Mouse (Mus musculus) neural tube, embryonic 14.5 days (tissue): ENCODE data around the gene Bet1l. TPM values are rescaled to one million over a fixed set of nuclear protein-coding genes. Genes with fewer than 3 reads are reported as not detected.

Experiments used
- polyA plus RNA-seq: library from polyadenylated mRNA; unstranded; fragments of >200 nt; fragmentation: Nextera tagmentation; extraction: Ambion mirVana; gene quantifications from 2 replicates; pipeline ENCODE4 v1.2.1, GENCODE M21; 2014

Bet1l gene
- polyA plus RNA-seq, 1 experiment from 2014 or later, result 55.8 TPM

Other genes with a start within 250 kb of the Bet1l start
- gene Olfr61, start 228.6 kb downstream of the Bet1l start, polyA plus RNA-seq, result not detected in 2 replicates
- gene Olfr53, start 211.1 kb downstream of the Bet1l start, polyA plus RNA-seq, result not detected in 2 replicates
- gene Olfr539, start 197.6 kb downstream of the Bet1l start, polyA plus RNA-seq, result 0.03 TPM in 1 of 2 replicates, not detected in the other
- gene Olfr45, start 175.6 kb downstream of the Bet1l start, polyA plus RNA-seq, result not detected in 2 replicates
- not detected in 2 replicates for gene Olfr541, start 160.3 kb downstream of the Bet1l start, polyA plus RNA-seq
- gene Cyp2e1, start 93.8 kb downstream of the Bet1l start, polyA plus RNA-seq, result not detected in 2 replicates
- gene Syce1, start 69.7 kb downstream of the Bet1l start, polyA plus RNA-seq, result 0.97 TPM in 1 of 2 replicates, not detected in the other
- gene Zfp941, start 35.4 kb downstream of the Bet1l start, polyA plus RNA-seq, result 36.7 and 37.5 TPM in 2 replicates
- gene Urah, start 22.6 kb downstream of the Bet1l start, polyA plus RNA-seq, result 0.31 TPM in 1 of 2 replicates, not detected in the other
- not detected in 2 replicates for gene Scgb1c1, start 12.0 kb downstream of the Bet1l start, polyA plus RNA-seq
- 0.22 and 0.37 TPM in 2 replicates for gene Odf3, start 9.8 kb downstream of the Bet1l start, polyA plus RNA-seq
- gene Gm45785, start 1.2 kb downstream of the Bet1l start, polyA plus RNA-seq, result 0.56 TPM in 1 of 2 replicates, not detected in the other
- gene Ric8a, start 620 bp downstream of the Bet1l start, polyA plus RNA-seq, result 89.4 and 101 TPM in 2 replicates
- gene Psmd13, start 24.4 kb upstream of the Bet1l start, polyA plus RNA-seq, result 144 and 155 TPM in 2 replicates
- gene Sirt3, start 24.7 kb upstream of the Bet1l start, polyA plus RNA-seq, result 46.8 and 61.6 TPM in 2 replicates
- not detected in 2 replicates for gene Cox8b, start 42.9 kb upstream of the Bet1l start, polyA plus RNA-seq
- 0.27 and 0.64 TPM in 2 replicates for gene Nlrp6, start 63.3 kb upstream of the Bet1l start, polyA plus RNA-seq
- 4.6 and 8.7 TPM in 2 replicates for gene Pgghg, start 83.8 kb upstream of the Bet1l start, polyA plus RNA-seq
- 0.28 and 0.62 TPM in 2 replicates for gene Ifitm5, start 92.7 kb upstream of the Bet1l start, polyA plus RNA-seq
- not detected in 2 replicates for gene Gm45717, start 98.4 kb upstream of the Bet1l start, polyA plus RNA-seq
- 103 and 195 TPM in 2 replicates for gene Ifitm2, start 98.4 kb upstream of the Bet1l start, polyA plus RNA-seq
- 3.5 and 23.6 TPM in 2 replicates for gene Ifitm1, start 109.6 kb upstream of the Bet1l start, polyA plus RNA-seq
- gene Ifitm3, start 153.2 kb upstream of the Bet1l start, polyA plus RNA-seq, result 19.3 and 34.1 TPM in 2 replicates
- gene Ifitm6, start 160.3 kb upstream of the Bet1l start, polyA plus RNA-seq, result 0.58 and 0.88 TPM in 2 replicates
- gene Gm17387, start 171.6 kb upstream of the Bet1l start, polyA plus RNA-seq, result not detected in 2 replicates
- 34.8 and 36.6 TPM in 2 replicates for gene B4galnt4, start 203.5 kb upstream of the Bet1l start, polyA plus RNA-seq
- not detected in 2 replicates for gene Pkp3, start 220.6 kb upstream of the Bet1l start, polyA plus RNA-seq
- gene Sigirr, start 243.0 kb upstream of the Bet1l start, polyA plus RNA-seq, result 1.2 and 2.2 TPM in 2 replicates